ENCODE assay signal across 8 mouse cellular contexts in genomic region chr4:57569711-57570110, GRCm38 (mm10). TPM values are rescaled to one million over a fixed set of nuclear protein-coding genes. Genes with fewer than 3 reads are reported as not detected.
DNase-seq lines count a peak whose midpoint lies in the region; ATAC-seq and TF ChIP-seq lines count a peak whose summit lies in the region.

No protein-coding gene starts in this region.

- no peak overlapping the region for H3K9ac ChIP-seq in hindbrain, embryonic 11.5 days (ENCODE audit: low read depth, low read length)
- H3K9ac ChIP-seq in embryonic facial prominence, embryonic 15.5 days = 0 out of 2 replicates have a peak overlapping the region, but pooled peaks have one; percentile 2
- H3K9ac ChIP-seq in intestine, embryonic 14.5 days (ENCODE audit: low read length) = no peak overlapping the region

- H3K4me3 ChIP-seq in hindbrain, embryonic 10.5 days = 0 out of 2 replicates have a peak overlapping the region, but pooled peaks have one; percentile 4
- no peak overlapping the region for H3K4me3 ChIP-seq in hindbrain, embryonic 11.5 days (ENCODE audit: low read depth, low read length)
- peak overlapping the region; percentile 61 for H3K4me3 ChIP-seq in embryonic facial prominence, embryonic 15.5 days (replicated peaks)
- peak overlapping the region; percentile 58 for H3K4me3 ChIP-seq in intestine, embryonic 14.5 days (ENCODE audit: low read depth, low read length)
- H3K4me3 ChIP-seq in small intestine, adult 2 months (ENCODE audit: low read depth, low read length) = 0 out of 2 replicates have a peak overlapping the region, but pooled peaks have one; percentile 6

- H3K9me3 ChIP-seq in hindbrain, embryonic 10.5 days = no peaks in the 10 kb centered on the region
- no peaks in the 10 kb centered on the region for H3K9me3 ChIP-seq in hindbrain, embryonic 11.5 days (ENCODE audit: control insufficient read depth, low read length)
- H3K9me3 ChIP-seq in embryonic facial prominence, embryonic 15.5 days (replicated peaks) = no peaks in the 10 kb centered on the region
- H3K9me3 ChIP-seq in intestine, embryonic 14.5 days (ENCODE audit: control insufficient read depth, low read length) = no peaks in the 10 kb centered on the region

- no peak overlapping the region for H3K4me2 ChIP-seq in hindbrain, embryonic 11.5 days (replicated peaks; ENCODE audit: low read depth, low read length)
- H3K4me2 ChIP-seq in embryonic facial prominence, embryonic 15.5 days (replicated peaks) = peak overlapping the region; percentile 87
- H3K4me2 ChIP-seq in intestine, embryonic 14.5 days (ENCODE audit: low read length) = peak overlapping the region; percentile 83

- no peak for TF ChIP-seq CTCF in small intestine, adult 2 months (IDR thresholded peaks at IDR 0.05; ENCODE audit: extremely low read depth, insufficient read length, insufficient replicate concordance, low read depth, low read length)

- no peak for TF ChIP-seq POLR2A in small intestine, adult 2 months (IDR thresholded peaks at IDR 0.05; ENCODE audit: low read depth, low read length)

- DNase-seq in hindbrain, embryonic 10.5 days (ENCODE audit: low spot score) = no peak
- DNase-seq in hindbrain, embryonic 11.5 days (ENCODE audit: low spot score) = no peak
- DNase-seq in intestine, embryonic 14.5 days (ENCODE audit: low spot score) = no peak
- DNase-seq in embryo, embryonic 10 days (ENCODE audit: low spot score) = no peak
- no peak for DNase-seq in cerebellum, postnatal 4 days (ENCODE audit: low spot score in 2 of 2)
- no peak for DNase-seq in thymus, adult 18-20 months

- peaks cover 19% of the 10 kb centered on the region for H3K4me1 ChIP-seq in hindbrain, embryonic 10.5 days (replicated peaks)
- peaks cover 3% of the 10 kb centered on the region; the same call in 1 of the 2 replicates for H3K4me1 ChIP-seq in hindbrain, embryonic 11.5 days (replicated peaks; ENCODE audit: control insufficient read depth, insufficient read depth, low read length)
- H3K4me1 ChIP-seq in embryonic facial prominence, embryonic 15.5 days = peaks cover 43% of the 10 kb centered on the region
- H3K4me1 ChIP-seq in intestine, embryonic 14.5 days (replicated peaks; ENCODE audit: control insufficient read depth, insufficient read depth, low read length) = peaks cover 12% of the 10 kb centered on the region; the same call in 1 of the 2 replicates
- no peaks in the 10 kb centered on the region for H3K4me1 ChIP-seq in small intestine, adult 2 months (ENCODE audit: control insufficient read depth, insufficient read depth, insufficient read length, low read length)

- no peak for ATAC-seq in hindbrain, embryonic 11.5 days (ENCODE audit: low FRiP score)
- ATAC-seq in embryonic facial prominence, embryonic 15.5 days (ENCODE audit: insufficient number of reproducible peaks, low FRiP score, low TSS enrichment, low read depth) = no peak
- no peak for ATAC-seq in intestine, embryonic 14.5 days (replicated peaks; ENCODE audit: low FRiP score, low TSS enrichment, low read depth)

- no peak overlapping the region for H3K27ac ChIP-seq in hindbrain, embryonic 10.5 days
- H3K27ac ChIP-seq in hindbrain, embryonic 11.5 days (ENCODE audit: low read depth, low read length) = no peak overlapping the region
- peak overlapping the region; percentile 87 for H3K27ac ChIP-seq in embryonic facial prominence, embryonic 15.5 days (replicated peaks)
- no peak overlapping the region for H3K27ac ChIP-seq in intestine, embryonic 14.5 days (ENCODE audit: low read depth)
- H3K27ac ChIP-seq in small intestine, adult 2 months (ENCODE audit: insufficient read depth, low read depth, low read length) = no peak overlapping the region

- peaks cover 39% of the 10 kb centered on the region for H3K27me3 ChIP-seq in hindbrain, embryonic 10.5 days (ENCODE audit: insufficient read depth, poor library complexity, severe bottlenecking)
- no peaks in the 10 kb centered on the region for H3K27me3 ChIP-seq in hindbrain, embryonic 11.5 days (ENCODE audit: control insufficient read depth, insufficient read depth, low read length)
- H3K27me3 ChIP-seq in embryonic facial prominence, embryonic 15.5 days = no peaks in the 10 kb centered on the region
- H3K27me3 ChIP-seq in intestine, embryonic 14.5 days (replicated peaks; ENCODE audit: control insufficient read depth, insufficient read depth, low read length) = 0 out of 2 replicates have a peak, but pooled peaks cover 2% of the 10 kb centered on the region
- no peaks in the 10 kb centered on the region for H3K27me3 ChIP-seq in small intestine, adult 2 months (ENCODE audit: control insufficient read depth, insufficient read depth, low read length)

- WGBS in hindbrain, embryonic 10.5 days = 67% methylated on average over 6 of the region's 6 CpGs
- WGBS in hindbrain, embryonic 11.5 days = 67% methylated on average over 6 of the region's 6 CpGs
- 21% methylated on average over 6 of the region's 6 CpGs for WGBS in embryonic facial prominence, embryonic 15.5 days
- WGBS in intestine, embryonic 14.5 days = 66% methylated on average over 6 of the region's 6 CpGs
- WGBS in small intestine, adult 2 months = 68% methylated on average over 6 of the region's 6 CpGs

- H3K36me3 ChIP-seq in hindbrain, embryonic 10.5 days = no peaks in the 10 kb centered on the region
- H3K36me3 ChIP-seq in hindbrain, embryonic 11.5 days (ENCODE audit: control insufficient read depth, insufficient read depth, low read length) = no peaks in the 10 kb centered on the region
- H3K36me3 ChIP-seq in embryonic facial prominence, embryonic 15.5 days = no peaks in the 10 kb centered on the region
- H3K36me3 ChIP-seq in intestine, embryonic 14.5 days (ENCODE audit: control insufficient read depth, insufficient read depth, low read length) = no peaks in the 10 kb centered on the region
- no peaks in the 10 kb centered on the region for H3K36me3 ChIP-seq in small intestine, adult 2 months (ENCODE audit: control insufficient read depth, insufficient read depth, low read length)

RNA-seq across cellular contexts. Expression of gene Pakap, which starts 1.7 kb away (rescaled TPM):
- polyA plus RNA-seq in hindbrain, embryonic 10.5 days (2016; fragmentation: Nextera tagmentation; extraction: Ambion mirVana) = 25.3 and 32.6 TPM in 2 replicates
- 23.9 and 24.7 TPM in 2 replicates for polyA plus RNA-seq in hindbrain, embryonic 11.5 days (2014; fragmentation: Nextera tagmentation; extraction: Ambion mirVana)
- polyA plus RNA-seq in embryonic facial prominence, embryonic 15.5 days (2015; fragmentation: Nextera tagmentation; extraction: Ambion mirVana) = 24.8 and 27.6 TPM in 2 replicates
- 28.4 and 32.6 TPM in 2 replicates for polyA plus RNA-seq in intestine, embryonic 14.5 days (2014; fragmentation: Nextera tagmentation; extraction: Ambion mirVana)
- 0.22 and 0.30 TPM in 2 replicates for polyA plus RNA-seq in small intestine, adult 2 months (2012; rRNA removed)

Comparison
In these comparisons a context has a peak if more than half of its experiments do, and no peak if none do; other contexts are left out.
1. RNA of gene Pakap, which starts 1.7 kb away (polyA plus RNA-seq): 28.4 to 32.6 TPM in intestine, embryonic 14.5 days, 24.8 to 27.6 TPM in embryonic facial prominence, embryonic 15.5 days, 25.3 to 32.6 TPM in hindbrain, embryonic 10.5 days and 23.9 to 24.7 TPM in hindbrain, embryonic 11.5 days; 0.22 to 0.30 TPM in small intestine, adult 2 months; every median in the first group is over 10 times any median in the second.